Mouse (Mus musculus): ENCODE data around the gene Cers6.

The Cers6 gene

GRCm38 (mm10) chr2:69156283-69156682 is 295.0 kb downstream of the Cers6 start:
- no peak for DNase-seq (ENCODE audit: low spot score in 2 of 2)

DNA sequence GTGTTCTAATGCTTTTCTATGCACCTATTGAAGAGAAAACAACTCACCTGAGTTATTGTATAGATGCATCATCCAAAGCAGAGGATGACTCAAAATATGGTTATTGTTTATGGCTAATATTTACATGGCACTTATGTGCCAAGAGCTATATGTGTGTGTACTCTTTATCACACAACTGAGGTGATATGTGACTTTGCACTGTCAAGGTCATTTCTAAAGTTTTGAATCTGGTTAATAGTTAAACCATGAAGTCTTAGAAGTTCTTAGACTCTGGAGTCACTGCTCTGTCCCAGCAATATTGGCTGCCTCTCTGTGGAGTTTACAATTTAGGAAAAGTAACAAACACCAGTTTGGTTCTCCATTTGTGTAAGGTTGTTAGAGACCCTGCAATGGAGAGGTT is 297.7 kb downstream of the Cers6 start:
- no peak for DNase-seq (ENCODE audit: low spot score in 2 of 2)
